Mouse (Mus musculus) gastrocnemius, postnatal 36 days (tissue): ENCODE measurements around the gene Tmx4. TPM values are rescaled to one million over a fixed set of nuclear protein-coding genes. Genes with fewer than 3 reads are reported as not detected.

ENCODE experiments used
- DNase-seq, 2 experiments: peaks; one replicate each; pipeline ENCODE4 v3.0.0; 2022
- intact Hi-C: fragments of 180-260 bp; cut with DNase I; formaldehyde crosslinking; loops from one replicate; pipeline ENCODE4 v1.15.1; 2025
- total RNA-seq, 2 experiments: library from RNA; stranded (reverse); gene quantifications; 2 replicates each; pipeline ENCODE4 v1.2.3; 2021

Tmx4 gene
- total RNA-seq, 2 experiments from 2014 or later: 11.5 to 11.9 TPM

- no peak for DNase-seq
- intact Hi-C loops: loop anchor here (10.0 kb wide), 1 partner anchor 1274 kb away; no protein-coding TSS in a partner anchor
These were observed 52.8 kb downstream of the Tmx4 start for GRCm38 (mm10) chr2:134591081-134591694.

DNA sequence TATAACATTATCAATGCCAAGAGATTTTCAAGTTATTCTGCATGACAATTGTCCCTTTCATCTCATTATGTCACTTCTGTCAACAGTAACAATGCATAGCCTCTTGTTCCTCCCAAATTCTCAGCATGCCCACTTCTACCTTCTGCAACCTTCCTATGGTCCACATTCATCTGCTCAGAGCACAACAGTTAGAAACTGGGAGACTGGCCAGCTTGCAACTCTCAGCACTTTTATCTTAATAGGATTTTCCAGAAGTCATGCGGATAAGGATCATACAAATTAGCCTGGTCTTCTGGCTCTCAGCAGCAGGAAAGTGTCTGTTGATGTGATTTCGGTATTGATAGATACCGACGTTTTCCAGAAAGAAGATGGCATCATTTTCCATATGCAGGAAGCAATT, 58.7 kb downstream of the Tmx4 start:
- intact Hi-C loops: no loop called here
- no peak for DNase-seq

- intact Hi-C loops: no loop called here
- no peak for DNase-seq
These were observed 84.5 kb downstream of the Tmx4 start for GRCm38 (mm10) chr2:134559422-134559821.

GRCm38 (mm10) chr2:134554221-134554727, 89.7 kb downstream of the Tmx4 start, which contains the start of gene Hao1:
Gene Hao1, minus strand, starts transcription at chr2:134554368.
- intact Hi-C loops: no loop called here
- DNase-seq: no peak

DNA sequence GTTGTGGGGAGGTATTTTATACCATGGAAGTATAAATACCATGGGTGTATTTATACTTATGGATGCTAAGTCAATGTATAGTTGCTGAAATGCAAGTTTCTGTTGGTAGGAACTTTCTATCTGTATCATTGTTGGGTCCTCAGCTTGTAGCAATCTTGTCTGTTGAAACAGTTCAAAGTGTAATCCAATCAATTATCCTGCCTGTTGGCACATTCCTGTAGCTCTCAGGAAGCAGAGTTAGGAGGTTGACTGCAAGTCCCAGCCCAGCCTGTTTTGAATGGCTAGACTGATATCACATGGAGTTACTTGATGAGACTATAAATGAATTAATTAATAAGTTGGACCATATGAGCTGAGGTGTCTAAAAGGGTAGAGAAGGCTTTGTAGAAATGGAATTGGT, 91.6 kb downstream of the Tmx4 start:
- intact Hi-C loops: no loop called here
- no peak for DNase-seq

DNA sequence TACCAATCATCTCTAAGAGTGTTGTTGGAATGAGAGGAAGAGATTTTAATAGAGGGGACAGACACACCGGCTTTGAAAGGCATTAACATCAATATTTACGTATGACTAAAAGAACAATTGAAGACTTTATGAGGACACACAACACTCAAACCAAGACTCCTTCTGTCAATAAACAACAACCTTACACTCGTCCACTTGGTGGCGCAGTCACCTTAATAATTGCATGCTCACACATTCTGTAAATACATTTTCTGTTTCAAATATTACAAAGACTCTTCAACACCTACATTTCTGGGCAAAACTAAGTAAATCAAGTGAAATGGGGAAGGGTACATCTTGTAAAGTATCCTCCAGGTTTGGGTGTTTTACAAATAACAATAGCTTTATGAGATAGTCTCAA, 94.2 kb downstream of the Tmx4 start:
- intact Hi-C loops: loop anchor here (2.0 to 5.0 kb wide), 2 partner anchors 128 to 777 kb away; no protein-coding TSS in a partner anchor
- DNase-seq: peak in 1 of 2 experiments; percentile 7

GRCm38 (mm10) chr2:134545116-134545515, 98.8 kb downstream of the Tmx4 start:
- DNase-seq: no peak
- intact Hi-C loops: loop anchor here (5.0 kb wide), 1 partner anchor 132 kb away; no protein-coding TSS in a partner anchor

DNA sequence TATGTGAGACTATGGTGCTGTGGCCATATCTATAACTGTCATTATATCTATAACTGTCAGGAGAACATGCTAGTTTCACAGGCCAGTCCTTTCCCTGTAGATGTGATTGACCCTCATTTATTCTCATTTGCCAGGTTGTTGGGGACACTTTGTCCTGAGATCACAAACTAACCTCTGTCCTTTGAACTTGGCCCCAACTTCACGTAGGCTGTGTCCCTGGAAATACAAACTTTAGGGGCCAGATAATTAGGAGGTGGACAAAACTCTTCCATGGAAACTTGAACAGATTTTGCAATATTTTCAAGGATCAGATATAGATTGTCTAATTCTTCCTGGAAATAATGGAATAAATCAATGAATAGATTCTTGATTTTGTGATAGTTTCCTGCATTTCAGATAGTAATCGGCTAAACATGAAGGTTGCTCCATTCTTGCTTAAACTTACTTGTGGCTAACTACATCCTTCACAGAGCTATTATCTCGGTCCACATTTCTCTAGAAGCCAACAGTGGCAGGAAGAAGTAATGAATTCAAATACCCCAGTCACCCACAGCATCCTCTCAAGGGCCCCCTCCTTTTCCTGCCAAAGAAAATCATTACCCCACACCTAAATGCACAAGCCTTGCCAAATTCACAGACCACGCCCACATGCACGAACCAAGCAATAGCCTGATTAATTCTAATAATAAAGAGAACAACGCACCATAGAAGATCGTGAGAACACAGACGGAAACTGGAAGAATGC, 99.5 kb downstream of the Tmx4 start:
- no peak for DNase-seq
- intact Hi-C loops: loop anchor here (5.0 kb wide), 1 partner anchor 133 kb away; no protein-coding TSS in a partner anchor

Other genes with a start within 250 kb of the Tmx4 start
- gene Hao1, start 89.8 kb downstream of the Tmx4 start, total RNA-seq: not detected
- 1 to 10 TPM; 1.3 to 1.6 TPM for gene Plcb1, start 141.9 kb upstream of the Tmx4 start, total RNA-seq